Mouse (Mus musculus) cerebellum, adult 2 months (tissue): ENCODE measurements around the gene Shcbp1l.
"Not testable (repeated sequence)": the region's sequence is repeated elsewhere in the genome, so short reads cannot be mapped to it uniquely, and the experiment has no call there.

ENCODE experiments used
- CTCF ChIP-seq: fragments of 200-500 bp; IDR thresholded peaks from 2 replicates; pipeline ENCODE4 v1.5.1; 2011; ENCODE audit warnings: low read depth, mild to moderate bottlenecking, control low read depth, low read length, moderate library complexity, borderline replicate concordance; ENCODE audit not compliant: insufficient read depth
- POLR2A ChIP-seq: fragments of 200-500 bp; IDR thresholded peaks from 2 replicates; pipeline ENCODE4 v1.6.1; 2011; ENCODE audit warnings: low read length, control low read depth, borderline replicate concordance; ENCODE audit not compliant: insufficient read depth

GRCm38 (mm10) chr1:153414114-153414723 lies 10.7 kb upstream of the Shcbp1l start:
- not testable (repeated sequence) for TF ChIP-seq CTCF, POLR2A
